Mouse (Mus musculus) urinary bladder, postnatal 14 days (tissue): ENCODE measurements around the gene Pxdn.
A peak's percentile ranks its signal among the peaks of the same experiment; 100 is the strongest.

Source experiments
- DNase-seq: peaks from one replicate; pipeline ENCODE4 v3.0.0; 2021; ENCODE audit warnings: low spot score

Gene Pxdn

DNA sequence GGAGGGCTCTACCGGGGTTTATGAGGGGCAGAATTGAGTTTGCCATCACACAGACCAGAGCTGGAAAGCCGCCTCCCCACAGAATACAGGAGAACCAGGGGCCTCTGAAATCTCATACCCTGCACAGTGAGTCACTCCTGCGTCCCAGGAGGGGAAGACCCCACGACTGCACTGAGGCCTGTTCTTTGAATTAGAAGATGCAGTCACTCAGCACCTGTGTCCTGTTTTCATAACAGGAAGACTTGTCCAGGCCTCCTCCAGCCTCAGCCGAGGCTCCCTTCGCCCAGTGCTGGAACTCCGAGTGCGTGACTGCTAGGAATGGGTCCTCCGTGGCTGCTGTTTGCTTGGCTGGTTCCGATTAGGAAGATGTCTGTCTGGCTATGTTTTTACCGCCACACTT, 16.6 kb downstream of the Pxdn start:
- no peak for DNase-seq

DNA sequence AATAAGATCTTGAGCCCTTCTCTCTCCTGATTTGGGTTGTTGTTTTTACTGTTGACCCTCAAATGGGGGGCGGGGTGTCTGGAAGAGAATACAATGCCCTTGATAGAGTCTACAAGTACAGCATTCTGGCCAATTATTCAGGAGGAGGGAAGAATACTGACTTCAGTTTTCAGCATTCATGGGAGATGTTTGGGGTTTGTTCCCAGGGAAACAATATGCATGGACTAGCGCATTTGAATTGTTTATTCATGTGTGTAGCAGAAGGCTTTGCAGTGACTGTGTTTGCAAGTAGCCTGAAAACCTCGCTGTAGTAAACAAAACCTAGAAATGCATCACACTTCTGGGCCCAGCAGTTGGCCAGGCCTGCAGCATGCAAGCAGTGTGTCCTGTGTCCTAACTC, 17.1 kb downstream of the Pxdn start:
- no peak for DNase-seq

DNA sequence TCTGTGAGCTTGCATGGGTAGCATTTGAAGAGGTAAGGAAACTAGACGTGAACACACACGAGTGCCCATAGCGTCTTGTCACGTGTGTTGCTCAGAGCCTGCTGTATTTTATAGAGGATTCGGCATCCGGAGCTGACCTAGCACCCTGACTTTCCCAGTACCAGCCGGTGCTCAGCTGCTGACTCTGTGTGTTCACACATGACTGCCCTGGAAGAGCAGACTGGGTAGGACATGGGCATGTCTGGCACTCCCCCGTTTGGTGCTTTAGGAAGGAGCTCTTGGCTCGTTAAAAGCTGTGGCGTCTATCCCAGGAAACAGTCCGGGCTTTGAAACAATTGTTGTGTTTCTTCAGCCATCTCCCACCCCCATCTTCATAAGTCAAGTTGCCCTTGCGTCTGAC, 19.6 kb downstream of the Pxdn start:
- DNase-seq, result no peak

GRCm38 (mm10) chr12:29958637-29959036, 21.2 kb downstream of the Pxdn start:
- no peak for DNase-seq

- no peak for DNase-seq
Observed at GRCm38 (mm10) chr12:29961041-29961440, 23.6 kb downstream of the Pxdn start.

- DNase-seq, result no peak
Observed at GRCm38 (mm10) chr12:29965016-29965415, 27.6 kb downstream of the Pxdn start.

- DNase-seq, result no peak
Observed at GRCm38 (mm10) chr12:29971795-29972464, 34.5 kb downstream of the Pxdn start.

DNA sequence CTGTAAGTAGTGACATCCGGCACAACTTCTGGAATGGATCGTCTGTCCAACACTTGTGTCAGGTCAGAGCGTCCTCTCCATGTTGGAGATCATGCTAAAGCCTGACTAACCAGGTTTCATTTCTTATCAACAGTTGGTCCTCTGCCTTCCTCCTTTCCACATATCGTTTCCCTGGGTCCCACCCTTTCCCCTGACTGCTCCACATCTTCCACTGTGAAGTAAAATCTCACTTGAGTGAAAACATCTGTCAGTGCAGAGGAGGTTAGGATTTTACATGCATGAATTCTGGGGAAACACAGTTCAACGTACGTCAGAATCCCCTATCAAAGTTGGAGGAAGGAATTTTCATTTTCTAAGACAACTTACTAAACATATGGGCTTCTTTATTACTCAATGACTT, 35.1 kb downstream of the Pxdn start:
- no peak for DNase-seq

- peak; percentile 58 for DNase-seq
Observed at GRCm38 (mm10) chr12:29980076-29980475, 42.7 kb downstream of the Pxdn start.

- DNase-seq, result no peak
Observed at GRCm38 (mm10) chr12:29981722-29982293, 44.4 kb downstream of the Pxdn start.

GRCm38 (mm10) chr12:29983190-29983589, 45.8 kb downstream of the Pxdn start:
- DNase-seq, result no peak

DNA sequence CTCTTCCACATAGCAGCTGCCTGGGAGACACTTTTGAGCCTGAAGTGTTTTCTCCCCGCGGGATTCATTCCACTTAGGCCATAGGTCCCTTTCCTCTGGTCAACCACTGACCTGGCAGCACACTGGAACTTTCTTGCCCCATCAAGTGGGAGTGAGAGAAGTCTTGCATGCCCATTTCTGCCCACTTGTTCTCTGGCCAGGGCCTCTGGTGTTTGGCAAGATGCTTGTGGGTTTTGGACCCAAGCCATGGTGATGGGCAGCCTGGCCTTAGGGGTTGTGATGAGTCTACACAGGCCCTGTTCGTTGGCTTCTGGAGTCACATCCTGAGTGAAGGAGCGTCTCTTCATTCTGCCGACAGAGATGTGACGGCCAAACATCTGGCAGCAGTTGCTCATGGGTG, 47.7 kb downstream of the Pxdn start:
- DNase-seq, result no peak

DNA sequence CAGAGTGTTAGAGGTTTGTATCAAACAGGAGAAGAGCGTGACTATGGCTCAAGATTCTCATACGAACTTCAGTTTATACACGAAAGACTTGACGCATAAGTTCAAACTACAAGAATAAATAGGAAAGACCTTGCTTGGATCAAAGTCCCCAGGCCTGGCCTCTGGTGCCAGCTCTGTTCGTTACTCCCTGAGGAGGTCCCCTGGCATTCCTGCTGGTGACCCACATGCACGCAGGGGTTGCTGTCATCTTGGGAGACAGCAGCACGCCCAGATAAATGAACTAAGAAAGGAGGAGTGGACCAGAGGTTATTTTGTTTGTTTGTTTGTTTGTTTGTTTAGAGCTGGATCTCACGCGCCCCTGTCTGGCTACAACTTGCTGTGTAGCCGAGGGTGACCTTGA, 48.8 kb downstream of the Pxdn start:
- DNase-seq, result no peak

DNA sequence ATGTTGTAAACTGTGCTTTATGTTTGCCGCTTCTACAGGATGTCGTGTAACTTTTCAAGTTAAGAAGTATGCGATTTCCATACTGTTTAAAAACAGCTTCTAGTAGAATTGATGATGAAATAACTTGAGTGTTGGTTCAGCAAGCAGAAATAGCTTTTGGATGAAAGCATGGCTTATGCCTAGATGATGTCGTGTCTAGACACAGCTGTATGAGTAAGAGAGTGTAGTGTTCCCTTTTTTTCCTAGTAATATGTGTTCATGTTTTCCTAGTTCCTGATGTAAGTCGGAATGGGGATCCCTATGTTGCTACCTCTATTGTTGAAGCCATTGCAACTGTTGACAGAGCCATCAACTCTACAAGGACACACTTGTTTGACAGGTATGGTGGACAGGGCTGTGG, 61.5 kb downstream of the Pxdn start:
- no peak for DNase-seq

DNA sequence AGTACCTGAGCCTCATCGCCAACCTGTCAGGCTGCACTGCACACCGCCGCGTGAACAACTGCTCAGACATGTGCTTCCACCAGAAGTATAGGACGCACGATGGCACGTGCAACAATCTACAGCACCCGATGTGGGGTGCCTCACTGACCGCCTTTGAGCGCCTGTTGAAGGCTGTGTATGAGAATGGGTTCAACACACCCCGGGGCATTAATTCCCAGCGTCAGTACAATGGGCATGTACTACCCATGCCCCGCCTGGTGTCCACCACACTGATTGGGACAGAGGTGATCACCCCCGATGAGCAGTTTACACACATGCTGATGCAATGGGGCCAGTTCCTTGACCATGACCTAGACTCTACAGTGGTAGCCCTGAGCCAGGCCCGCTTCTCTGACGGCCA, 64.5 kb downstream of the Pxdn start:
- DNase-seq, result no peak

DNA sequence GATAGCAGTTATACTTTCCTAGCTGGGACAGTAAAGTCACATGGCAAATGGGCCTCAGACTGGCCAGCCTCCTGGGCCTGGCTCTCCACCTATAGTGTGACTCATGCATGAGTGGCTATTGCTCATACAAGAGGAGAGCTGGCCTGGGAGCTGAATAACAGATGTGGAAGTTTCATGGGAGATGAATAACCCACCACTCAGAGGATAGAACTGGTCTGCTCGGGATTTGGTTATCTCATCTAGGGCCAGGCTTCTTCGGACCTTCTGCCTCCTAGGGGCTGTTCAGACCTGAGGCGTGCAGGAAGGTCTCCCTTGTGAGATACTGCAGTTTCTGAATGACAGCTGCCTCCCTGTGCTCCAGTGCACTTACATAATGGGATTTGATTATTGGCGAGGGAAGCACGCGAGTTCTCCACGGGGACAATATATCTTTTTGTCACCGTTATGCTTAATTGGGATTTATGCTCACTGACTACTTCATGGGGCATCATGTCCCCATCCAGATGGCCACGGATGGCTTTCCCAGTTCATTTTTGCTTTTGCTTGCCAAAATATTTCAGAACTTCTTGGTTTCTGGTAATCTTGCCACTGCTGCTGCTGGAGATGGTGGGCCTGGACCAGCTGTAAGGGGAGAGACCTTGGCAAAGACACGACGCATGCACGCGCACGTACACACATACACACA, 66.4 kb downstream of the Pxdn start:
- peak; percentile 18 for DNase-seq

DNA sequence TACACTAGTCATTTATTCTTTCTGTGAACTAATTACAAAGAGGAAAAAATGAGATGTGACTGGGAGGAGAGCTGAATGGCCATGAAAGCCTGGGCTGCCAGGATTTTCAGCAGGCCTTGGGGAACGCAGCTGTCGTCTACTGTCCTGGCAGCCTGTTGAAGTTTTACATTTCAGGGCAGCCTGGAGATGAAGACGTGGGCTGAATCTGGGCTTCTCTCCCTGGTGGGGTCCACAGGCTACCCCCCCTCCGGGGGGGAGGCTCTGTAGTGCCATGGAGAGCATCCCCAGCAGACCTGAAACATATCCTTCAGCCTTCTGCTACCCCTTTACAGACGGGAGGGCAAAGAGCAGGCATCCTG, 66.9 kb downstream of the Pxdn start:
- DNase-seq, result no peak

GRCm38 (mm10) chr12:30006586-30006985, 69.2 kb downstream of the Pxdn start:
- no peak for DNase-seq

DNA sequence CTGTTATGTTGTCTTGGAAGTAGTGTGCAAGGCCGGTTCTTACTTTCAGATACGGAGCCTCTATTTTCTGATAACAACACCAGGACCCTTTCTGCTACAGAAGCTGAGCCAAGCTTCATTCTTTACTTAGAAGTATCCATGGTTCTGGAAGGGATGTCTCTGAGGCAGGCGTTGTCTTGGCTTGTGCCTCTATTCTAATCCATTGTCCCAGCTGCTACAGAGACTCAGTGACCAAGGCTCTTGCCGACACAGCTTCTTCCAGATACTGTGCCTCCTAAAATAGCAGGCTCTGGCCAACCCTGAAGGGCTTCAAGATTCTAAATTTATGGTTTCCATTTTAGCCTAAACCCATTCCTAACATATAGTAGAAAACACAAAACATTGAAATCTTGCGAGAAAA, 71.3 kb downstream of the Pxdn start:
- DNase-seq, result no peak

- DNase-seq, result no peak
Observed at GRCm38 (mm10) chr12:30015501-30015900, 78.1 kb downstream of the Pxdn start.

DNA sequence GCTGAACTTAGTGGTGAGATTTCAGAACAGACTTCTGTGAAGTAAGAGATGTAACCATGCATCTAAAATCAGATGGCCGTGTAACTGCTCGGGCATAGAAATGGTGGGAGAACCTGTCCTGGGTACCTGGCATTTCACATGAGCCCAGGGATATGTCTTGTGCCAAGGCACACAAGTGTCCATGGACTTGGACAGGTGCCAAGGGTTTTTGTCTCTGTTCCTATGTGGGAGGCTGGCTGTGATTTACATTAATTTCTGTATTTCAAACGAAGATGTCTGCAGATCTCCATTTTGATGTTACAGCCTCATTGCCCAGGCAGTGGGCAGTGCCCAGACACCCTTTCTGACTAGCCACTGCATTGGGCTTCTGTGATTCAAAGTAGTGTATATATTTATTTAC, 79.7 kb downstream of the Pxdn start:
- no peak for DNase-seq

GRCm38 (mm10) chr12:30020447-30020846, 83.0 kb downstream of the Pxdn start:
- DNase-seq, result no peak

- no peak for DNase-seq
Observed at GRCm38 (mm10) chr12:30023491-30023890, 86.1 kb downstream of the Pxdn start.
